Mouse (Mus musculus): ENCODE measurements around the gene Alox15.

The Alox15 gene

DNA sequence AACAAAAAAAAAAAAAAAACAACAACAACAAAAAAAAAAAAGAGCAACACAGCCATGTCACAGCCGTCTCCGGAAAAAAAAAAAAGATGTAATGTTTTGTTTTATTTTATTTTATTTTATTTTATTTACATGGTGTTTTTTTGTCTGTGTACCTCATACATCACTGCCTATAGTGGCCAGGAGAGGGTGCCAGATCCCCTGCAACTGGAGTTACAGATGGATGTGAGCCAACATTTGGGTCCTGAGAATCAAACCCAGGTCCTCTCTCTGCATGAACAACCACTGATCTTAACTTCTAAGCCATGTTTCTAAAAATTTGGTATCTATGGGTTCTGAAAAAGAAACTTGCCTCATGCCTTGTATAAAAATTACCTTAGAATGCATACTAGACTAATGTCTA, 43.5 kb downstream of the Alox15 start:
- no peak for DNase-seq (ENCODE audit: low spot score)

DNA sequence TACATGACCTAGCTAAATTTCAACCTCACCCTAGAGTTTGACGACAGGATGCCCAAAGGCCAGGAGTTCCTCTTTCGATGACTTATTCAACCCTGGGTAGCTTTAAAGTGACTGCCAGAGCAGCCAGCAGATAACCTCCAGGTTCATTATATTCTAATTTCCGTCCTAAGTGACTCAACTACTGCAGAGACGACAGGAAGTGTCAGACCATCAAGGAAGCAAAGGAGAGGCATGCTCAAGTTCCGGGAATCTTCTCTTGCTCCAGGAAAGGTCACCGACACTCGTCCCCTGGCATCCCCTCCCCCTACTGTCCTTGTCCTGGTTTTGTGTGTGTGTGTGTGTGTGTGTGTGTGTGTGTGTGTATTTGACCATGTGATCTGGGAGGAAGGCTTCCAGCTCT, 45.7 kb downstream of the Alox15 start:
- no peak for DNase-seq (ENCODE audit: low spot score)

DNA sequence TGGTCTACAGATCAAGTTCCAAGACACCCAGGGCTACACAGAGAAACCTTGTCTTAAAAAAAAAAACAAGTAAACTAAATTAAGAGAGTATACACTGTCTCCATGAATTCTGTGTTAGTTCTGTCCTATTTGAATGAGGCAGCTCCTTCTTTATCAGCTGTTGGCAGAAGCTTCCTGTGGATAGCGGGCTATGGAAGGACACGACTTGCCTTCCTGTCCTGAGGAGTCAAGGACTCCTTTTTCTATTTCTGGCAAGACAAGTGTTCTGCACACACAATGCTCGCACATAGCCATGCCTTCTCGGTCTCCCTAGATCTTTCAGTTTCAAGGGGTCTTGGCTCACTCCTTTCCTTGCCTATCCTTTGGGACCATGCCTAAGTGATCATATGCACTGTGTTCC, 49.5 kb downstream of the Alox15 start:
- no peak for DNase-seq (ENCODE audit: low spot score)

DNA sequence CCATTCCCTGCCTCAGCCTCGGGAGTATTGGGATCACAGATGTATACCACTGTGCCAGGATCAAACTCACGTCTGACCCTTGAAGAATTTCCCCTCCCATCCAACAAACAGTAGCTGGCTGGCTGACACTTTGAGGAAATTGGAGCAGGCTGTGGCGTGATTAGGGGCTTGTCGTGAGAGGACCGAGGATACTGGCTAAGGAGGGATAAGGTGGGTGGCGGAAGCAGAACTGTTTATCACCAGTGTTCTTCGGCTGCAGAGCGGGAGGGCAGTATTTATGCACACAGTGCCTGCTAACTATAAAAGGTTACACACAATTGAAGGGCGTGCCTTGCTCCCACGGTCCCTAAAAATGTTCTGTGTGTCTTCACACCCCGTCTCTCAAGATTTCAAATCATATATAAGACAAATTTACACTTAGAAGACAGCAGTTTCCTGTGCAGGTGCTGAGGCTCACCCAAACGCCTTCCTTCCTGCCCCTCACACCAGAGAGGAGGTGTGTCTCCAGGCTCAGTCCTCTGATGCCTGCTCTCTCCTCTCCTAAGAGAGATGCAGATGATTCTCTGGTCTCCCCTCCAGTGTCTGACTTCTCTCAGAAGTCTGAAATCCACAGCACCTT, 53.9 kb downstream of the Alox15 start:
- no peak for DNase-seq (ENCODE audit: low spot score)

DNA sequence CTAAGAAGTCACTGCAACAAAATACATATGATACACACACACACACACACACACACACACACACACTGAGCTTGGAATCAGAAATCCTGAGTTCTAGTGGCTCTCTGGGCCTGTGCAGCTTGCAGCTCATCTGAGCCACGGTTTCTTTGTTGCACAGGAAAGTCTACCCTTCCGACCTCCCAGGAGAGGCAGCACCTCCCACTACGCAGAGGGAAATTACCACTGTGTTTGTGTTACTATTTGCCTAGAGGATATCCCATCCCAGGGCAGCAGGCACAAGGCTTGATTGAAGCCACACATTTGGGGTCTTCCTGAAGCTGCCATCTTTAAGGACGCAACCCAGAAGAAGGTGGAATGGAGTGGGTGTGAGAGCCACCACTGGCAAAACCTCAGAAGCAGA, 54.4 kb downstream of the Alox15 start:
- DNase-seq (ENCODE audit: low spot score) = no peak

Data from ovary, postnatal 36 days (tissue).